Mouse (Mus musculus): Measurements from ENCODE around the gene Lhx6. TPM values are rescaled to one million over a fixed set of nuclear protein-coding genes. Genes with fewer than 3 reads are reported as not detected.

Lhx6 gene
- total and polyA plus RNA-seq, 3 experiments = 1.3 to 3.0 TPM; not detected in 1

DNA sequence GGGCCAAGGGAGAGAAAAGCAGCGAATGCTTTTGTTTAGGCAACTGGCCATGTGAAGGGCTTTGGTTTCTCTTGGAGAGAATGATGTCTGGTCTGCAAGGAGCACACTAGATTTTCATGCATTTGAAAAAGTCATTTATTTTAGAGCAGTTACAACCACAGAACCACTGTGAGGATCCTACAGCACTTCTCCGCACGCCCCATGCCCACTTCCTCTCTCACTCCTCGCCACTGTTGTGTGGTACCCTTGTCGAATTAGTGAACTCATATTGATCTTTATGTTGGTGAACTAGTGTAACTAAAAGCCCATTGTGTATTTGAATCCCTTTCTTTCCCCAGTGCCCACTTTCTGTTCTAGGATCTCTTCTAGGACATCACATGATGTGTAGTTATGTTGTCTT, 30.0 kb downstream of the Lhx6 start:
- Histone ChIP-seq H3K9me3 (replicated peaks; ENCODE audit: insufficient read depth, low read length) (no peaks in the 10 kb centered on the region), H3K27ac (ENCODE audit: control insufficient read depth, low read depth, low read length) (no peak overlapping the region), H3K4me1 (ENCODE audit: control insufficient read depth in 1 of 2, insufficient read depth in 2 of 2, low read length in 2 of 2) (no peaks in the 10 kb centered on the region), H3K36me3 (ENCODE audit: control insufficient read depth in 1 of 2, insufficient read depth in 2 of 2, low read length in 2 of 2) (no peaks in the 10 kb centered on the region), H3K27me3 (ENCODE audit: control insufficient read depth in 1 of 2, insufficient read depth in 2 of 2, low read length in 2 of 2) (no peaks in the 10 kb centered on the region), H3K79me2 (ENCODE audit: control insufficient read depth, insufficient read depth, low read length, poor library complexity) (no peaks in the 10 kb centered on the region), H3K4me3 (ENCODE audit: control insufficient read depth in 1 of 2, insufficient read depth in 1 of 2, low read depth in 2 of 2, low read length in 2 of 2) (no peak overlapping the region), H3K9ac (ENCODE audit: control insufficient read depth, low read depth, low read length, poor library complexity, severe bottlenecking) (no peak overlapping the region)
- DNase-seq (ENCODE audit: low read depth, low spot score) = no peak
- TF ChIP-seq POLR2AphosphoS5 (IDR thresholded peaks at IDR 0.05; ENCODE audit: borderline replicate concordance, low read depth, low read length) (no peak), RCOR1 (IDR thresholded peaks at IDR 0.05; ENCODE audit: low read depth, low read length) (no peak), MYC (IDR thresholded peaks at IDR 0.05; ENCODE audit: low read depth, low read length) (no peak), MAZ (IDR thresholded peaks at IDR 0.05; ENCODE audit: low read depth, low read length) (no peak), HCFC1 (IDR thresholded peaks at IDR 0.05; ENCODE audit: low read depth, low read length) (no peak), ELF1 (IDR thresholded peaks at IDR 0.05; ENCODE audit: low read depth, low read length) (no peak), MXI1 (IDR thresholded peaks at IDR 0.05; ENCODE audit: low read depth, low read length) (no peak), MEF2A (IDR thresholded peaks at IDR 0.05; ENCODE audit: extremely low read depth, insufficient replicate concordance, low read depth, low read length, poor library complexity, severe bottlenecking) (no peak), UBTF (IDR thresholded peaks at IDR 0.05; ENCODE audit: borderline replicate concordance, insufficient read depth, low read depth, low read length) (no peak), ETS1 (IDR thresholded peaks at IDR 0.05; ENCODE audit: low read depth, low read length) (no peak), CHD2 (IDR thresholded peaks at IDR 0.05; ENCODE audit: low read length) (no peak), SMC3 (IDR thresholded peaks at IDR 0.05; ENCODE audit: low read depth, low read length) (no peak), TAL1 (IDR thresholded peaks at IDR 0.05; ENCODE audit: low read length) (no peak), CTCF (IDR thresholded peaks at IDR 0.05 in 2 of 3, conservative IDR thresholded peaks at IDR 0.05 in 1 of 3; ENCODE audit: control insufficient read depth in 1 of 3, insufficient read depth in 1 of 3, low read depth in 2 of 3, low read length in 3 of 3, poor library complexity in 1 of 3, severe bottlenecking in 1 of 3) (no peak), USF2 (IDR thresholded peaks at IDR 0.05; ENCODE audit: borderline replicate concordance in 1 of 2, insufficient read depth in 1 of 2, low read depth in 1 of 2, low read length in 2 of 2) (no peak), ZC3H11A (IDR thresholded peaks at IDR 0.05; ENCODE audit: low read depth, low read length) (no peak), MAX (IDR thresholded peaks at IDR 0.05; ENCODE audit: low read length) (no peak)

- no peaks in the 10 kb centered on the region for H3K36me3 ChIP-seq (ENCODE audit: control insufficient read depth in 1 of 2, insufficient read depth in 2 of 2, low read length in 2 of 2)
- H3K9me3 ChIP-seq (replicated peaks; ENCODE audit: insufficient read depth, low read length) = no peaks in the 10 kb centered on the region
- no peak overlapping the region for H3K4me3 ChIP-seq (ENCODE audit: control insufficient read depth in 1 of 2, insufficient read depth in 1 of 2, low read depth in 2 of 2, low read length in 2 of 2)
- DNase-seq (ENCODE audit: low read depth, low spot score) = no peak
- no peak overlapping the region for H3K27ac ChIP-seq (ENCODE audit: control insufficient read depth, low read depth, low read length)
- TF ChIP-seq ZKSCAN1 (IDR thresholded peaks at IDR 0.05; ENCODE audit: low read depth, low read length) = no peak
- TF ChIP-seq MAFK (IDR thresholded peaks at IDR 0.05; ENCODE audit: borderline replicate concordance, low read depth, low read length) = no peak
- no peak for TF ChIP-seq TBP (IDR thresholded peaks at IDR 0.05; ENCODE audit: low read depth, low read length)
- TF ChIP-seq CHD1 (IDR thresholded peaks at IDR 0.05; ENCODE audit: low read depth, low read length) = no peak
- TF ChIP-seq GATA1 (IDR thresholded peaks at IDR 0.05; ENCODE audit: low read depth, low read length) = no peak
- no peak for TF ChIP-seq MXI1 (IDR thresholded peaks at IDR 0.05; ENCODE audit: low read depth, low read length)
- no peak for TF ChIP-seq JUND (IDR thresholded peaks at IDR 0.05; ENCODE audit: low read depth, low read length)
- TF ChIP-seq SMC3 (IDR thresholded peaks at IDR 0.05; ENCODE audit: low read depth, low read length) = no peak
- no peak for TF ChIP-seq ELF1 (IDR thresholded peaks at IDR 0.05; ENCODE audit: low read depth, low read length)
- TF ChIP-seq MAX (IDR thresholded peaks at IDR 0.05; ENCODE audit: low read length) = no peak
- no peak for TF ChIP-seq NRF1 (IDR thresholded peaks at IDR 0.05; ENCODE audit: insufficient read depth, low read depth, low read length, poor library complexity, severe bottlenecking)
- no peak for TF ChIP-seq NELFE (IDR thresholded peaks at IDR 0.05; ENCODE audit: low read depth, low read length)
- no peak for TF ChIP-seq TCF12 (IDR thresholded peaks at IDR 0.05; ENCODE audit: low read depth, low read length)
- TF ChIP-seq ZNF384 (IDR thresholded peaks at IDR 0.05; ENCODE audit: low read depth, low read length) = no peak
- no peak for TF ChIP-seq BHLHE40 (IDR thresholded peaks at IDR 0.05; ENCODE audit: borderline replicate concordance, low read depth, low read length)
- TF ChIP-seq ZC3H11A (IDR thresholded peaks at IDR 0.05; ENCODE audit: low read depth, low read length) = no peak
- TF ChIP-seq E2F4 (IDR thresholded peaks at IDR 0.05; ENCODE audit: borderline replicate concordance, low read depth, low read length) = no peak
- H3K79me2 ChIP-seq (ENCODE audit: control insufficient read depth, insufficient read depth, low read length, poor library complexity) = no peaks in the 10 kb centered on the region
- no peaks in the 10 kb centered on the region for H3K27me3 ChIP-seq (ENCODE audit: control insufficient read depth in 1 of 2, insufficient read depth in 2 of 2, low read length in 2 of 2)
- no peak overlapping the region for H3K9ac ChIP-seq (ENCODE audit: control insufficient read depth, low read depth, low read length, poor library complexity, severe bottlenecking)
- H3K4me1 ChIP-seq (ENCODE audit: control insufficient read depth in 1 of 2, insufficient read depth in 2 of 2, low read length in 2 of 2) = no peaks in the 10 kb centered on the region
These were observed 31.4 kb downstream of the Lhx6 start for GRCm38 (mm10) chr2:36073781-36074180.
